In genomic region chr11:58847636-58848035, GRCm38 (mm10) we compare ENCODE assay signal across 7 mouse cellular contexts. TPM values are rescaled to one million over a fixed set of nuclear protein-coding genes. Genes with fewer than 3 reads are reported as not detected.
DNase-seq lines count a peak whose midpoint lies in the region; ATAC-seq and TF ChIP-seq lines count a peak whose summit lies in the region.

No protein-coding gene starts in this region.

- H3K4me3 ChIP-seq in megakaryocyte, embryonic 14.5 days (replicated peaks): peak overlapping the region; percentile 92
- peak overlapping the region; percentile 87 for H3K4me3 ChIP-seq in forebrain, embryonic 10.5 days
- peak overlapping the region; percentile 70 for H3K4me3 ChIP-seq in limb, embryonic 14.5 days (replicated peaks; ENCODE audit: low read length)
- peak overlapping the region; percentile 76 for H3K4me3 ChIP-seq in stomach, embryonic 16.5 days (replicated peaks; ENCODE audit: low read length)

- peaks cover 16% of the 10 kb centered on the region for H3K4me1 ChIP-seq in megakaryocyte, embryonic 14.5 days
- H3K4me1 ChIP-seq in forebrain, embryonic 10.5 days: peaks cover 13% of the 10 kb centered on the region
- H3K4me1 ChIP-seq in limb, embryonic 14.5 days (ENCODE audit: control insufficient read depth, insufficient read depth, low read length): peaks cover 6% of the 10 kb centered on the region
- H3K4me1 ChIP-seq in stomach, embryonic 16.5 days (ENCODE audit: control insufficient read depth, insufficient read depth, low read length): peaks cover 6% of the 10 kb centered on the region; the same call in 1 of the 2 replicates

- H3K9ac ChIP-seq in limb, embryonic 14.5 days (ENCODE audit: low read depth, low read length, severe bottlenecking): peak overlapping the region; percentile 79
- H3K9ac ChIP-seq in stomach, embryonic 16.5 days (ENCODE audit: low read length): peak overlapping the region; percentile 92

- H3K27ac ChIP-seq in forebrain, embryonic 10.5 days: peak overlapping the region; percentile 87; the same call in 1 of the 2 replicates
- no peak overlapping the region for H3K27ac ChIP-seq in limb, embryonic 14.5 days (replicated peaks; ENCODE audit: low read depth, low read length)
- no peak overlapping the region for H3K27ac ChIP-seq in stomach, embryonic 16.5 days (ENCODE audit: low read length)

- H3K27me3 ChIP-seq in megakaryocyte, embryonic 14.5 days (replicated peaks): no peaks in the 10 kb centered on the region
- no peaks in the 10 kb centered on the region for H3K27me3 ChIP-seq in forebrain, embryonic 10.5 days (ENCODE audit: poor library complexity, severe bottlenecking)
- H3K27me3 ChIP-seq in limb, embryonic 14.5 days (ENCODE audit: control insufficient read depth, insufficient read depth, low read length): no peaks in the 10 kb centered on the region
- no peaks in the 10 kb centered on the region for H3K27me3 ChIP-seq in stomach, embryonic 16.5 days (ENCODE audit: control insufficient read depth, insufficient read depth, low read length)

- no peak for DNase-seq in forebrain, embryonic 10.5 days (ENCODE audit: extremely low spot score, low spot score)
- DNase-seq in limb, embryonic 14.5 days (ENCODE audit: low spot score): no peak
- DNase-seq in ovary, postnatal 36 days (ENCODE audit: low spot score): no peak
- DNase-seq in urinary bladder, postnatal 36 days (ENCODE audit: low spot score in 2 of 2): no peak

- H3K36me3 ChIP-seq in megakaryocyte, embryonic 14.5 days (replicated peaks; ENCODE audit: low read length): peaks cover 40% of the 10 kb centered on the region
- H3K36me3 ChIP-seq in forebrain, embryonic 10.5 days (replicated peaks): peaks cover 30% of the 10 kb centered on the region
- peaks cover 20% of the 10 kb centered on the region for H3K36me3 ChIP-seq in limb, embryonic 14.5 days (ENCODE audit: control insufficient read depth, insufficient read depth, low read length)
- H3K36me3 ChIP-seq in stomach, embryonic 16.5 days (ENCODE audit: control insufficient read depth, insufficient read depth, low read length): peaks cover 7% of the 10 kb centered on the region; the same call in 1 of the 2 replicates

- ATAC-seq in megakaryocyte, adult 5-6 weeks (ENCODE audit: poor library complexity, severe bottlenecking): no peak
- no peak for ATAC-seq in limb, embryonic 14.5 days (ENCODE audit: low FRiP score, low read depth)
- ATAC-seq in stomach, embryonic 16.5 days (ENCODE audit: insufficient read depth, low FRiP score): no peak

- no peak for TF ChIP-seq POLR2A in limb, embryonic 14.5 days (IDR thresholded peaks at IDR 0.05; ENCODE audit: borderline replicate concordance, extremely low read depth, insufficient read depth, insufficient read length)

- peaks cover 8% of the 10 kb centered on the region for H3K9me3 ChIP-seq in megakaryocyte, embryonic 14.5 days
- no peaks in the 10 kb centered on the region for H3K9me3 ChIP-seq in forebrain, embryonic 10.5 days
- H3K9me3 ChIP-seq in limb, embryonic 14.5 days (ENCODE audit: control insufficient read depth, low read length): no peaks in the 10 kb centered on the region
- no peaks in the 10 kb centered on the region for H3K9me3 ChIP-seq in stomach, embryonic 16.5 days (replicated peaks; ENCODE audit: control insufficient read depth, low read length)

- WGBS in forebrain, embryonic 10.5 days: 50% methylated on average over 9 of the region's 9 CpGs
- 56% methylated on average over 8 of the region's 9 CpGs for WGBS in limb, embryonic 14.5 days
- 44% methylated on average over 9 of the region's 9 CpGs for WGBS in stomach, embryonic 16.5 days

- H3K4me2 ChIP-seq in limb, embryonic 14.5 days (replicated peaks; ENCODE audit: low read depth, low read length, severe bottlenecking): peak overlapping the region; percentile 80
- peak overlapping the region; percentile 87 for H3K4me2 ChIP-seq in stomach, embryonic 16.5 days (ENCODE audit: low read depth, low read length)

RNA-seq across cellular contexts. Expression of gene Gm12258, which starts 0.7 kb away (rescaled TPM):
- polyA plus RNA-seq in megakaryocyte, embryonic 14.5 days (2012; ENCODE audit: insufficient read depth, low replicate concordance): not detected in 2 replicates
- total RNA-seq in megakaryocyte, adult 5-6 weeks (2015): 2.0 and 3.7 TPM in 2 replicates
- total RNA-seq in megakaryocyte, adult 5-6 weeks (2017): 2.0 and 4.7 TPM in 2 replicates
- 8.9 and 9.3 TPM in 2 replicates for polyA plus RNA-seq in forebrain, embryonic 10.5 days (2016; fragmentation: Nextera tagmentation; extraction: Ambion mirVana)
- polyA plus RNA-seq in limb, embryonic 14.5 days (2012; rRNA removed): 12.5 and 16.2 TPM in 2 replicates
- polyA plus RNA-seq in limb, embryonic 14.5 days (2014; fragmentation: Nextera tagmentation; extraction: Ambion mirVana): 10.7 and 10.9 TPM in 2 replicates
- polyA plus RNA-seq in stomach, embryonic 16.5 days (2015; fragmentation: Nextera tagmentation; extraction: Ambion mirVana): 9.5 TPM in 2 replicates

RNA-seq across cellular contexts. Expression of gene Olfr311, which starts 8.6 kb away (rescaled TPM):
- not detected in 2 replicates for polyA plus RNA-seq in megakaryocyte, embryonic 14.5 days (2012; ENCODE audit: insufficient read depth, low replicate concordance)
- total RNA-seq in megakaryocyte, adult 5-6 weeks (2015): not detected in 2 replicates
- not detected in 2 replicates for total RNA-seq in megakaryocyte, adult 5-6 weeks (2017)
- polyA plus RNA-seq in forebrain, embryonic 10.5 days (2016; fragmentation: Nextera tagmentation; extraction: Ambion mirVana): not detected in 2 replicates
- polyA plus RNA-seq in limb, embryonic 14.5 days (2012; rRNA removed): not detected in 2 replicates
- polyA plus RNA-seq in limb, embryonic 14.5 days (2014; fragmentation: Nextera tagmentation; extraction: Ambion mirVana): not detected in 2 replicates
- polyA plus RNA-seq in stomach, embryonic 16.5 days (2015; fragmentation: Nextera tagmentation; extraction: Ambion mirVana): not detected in 2 replicates

RNA-seq across cellular contexts. Expression of gene Olfr312, which starts 18.6 kb away (rescaled TPM):
- polyA plus RNA-seq in megakaryocyte, embryonic 14.5 days (2012; ENCODE audit: insufficient read depth, low replicate concordance): not detected in 2 replicates
- not detected in 2 replicates for total RNA-seq in megakaryocyte, adult 5-6 weeks (2015)
- not detected in 2 replicates for total RNA-seq in megakaryocyte, adult 5-6 weeks (2017)
- polyA plus RNA-seq in forebrain, embryonic 10.5 days (2016; fragmentation: Nextera tagmentation; extraction: Ambion mirVana): not detected in 2 replicates
- not detected in 2 replicates for polyA plus RNA-seq in limb, embryonic 14.5 days (2012; rRNA removed)
- not detected in 2 replicates for polyA plus RNA-seq in limb, embryonic 14.5 days (2014; fragmentation: Nextera tagmentation; extraction: Ambion mirVana)
- not detected in 2 replicates for polyA plus RNA-seq in stomach, embryonic 16.5 days (2015; fragmentation: Nextera tagmentation; extraction: Ambion mirVana)

RNA-seq across cellular contexts. Expression of gene 2810021J22Rik, which starts 19.4 kb away (rescaled TPM):
- 0.32 TPM in 1 of 2 replicates, not detected in the other for polyA plus RNA-seq in megakaryocyte, embryonic 14.5 days (2012; ENCODE audit: insufficient read depth, low replicate concordance)
- total RNA-seq in megakaryocyte, adult 5-6 weeks (2015): 1.6 and 3.0 TPM in 2 replicates
- 3.2 and 5.8 TPM in 2 replicates for total RNA-seq in megakaryocyte, adult 5-6 weeks (2017)
- 9.3 and 9.4 TPM in 2 replicates for polyA plus RNA-seq in forebrain, embryonic 10.5 days (2016; fragmentation: Nextera tagmentation; extraction: Ambion mirVana)
- 5.5 and 5.7 TPM in 2 replicates for polyA plus RNA-seq in limb, embryonic 14.5 days (2012; rRNA removed)
- 7.8 and 9.2 TPM in 2 replicates for polyA plus RNA-seq in limb, embryonic 14.5 days (2014; fragmentation: Nextera tagmentation; extraction: Ambion mirVana)
- polyA plus RNA-seq in stomach, embryonic 16.5 days (2015; fragmentation: Nextera tagmentation; extraction: Ambion mirVana): 5.9 and 7.7 TPM in 2 replicates

RNA-seq across cellular contexts. Expression of gene Olfr313, which starts 32.8 kb away (rescaled TPM):
- not detected in 2 replicates for polyA plus RNA-seq in megakaryocyte, embryonic 14.5 days (2012; ENCODE audit: insufficient read depth, low replicate concordance)
- total RNA-seq in megakaryocyte, adult 5-6 weeks (2015): not detected in 2 replicates
- not detected in 2 replicates for total RNA-seq in megakaryocyte, adult 5-6 weeks (2017)
- not detected in 2 replicates for polyA plus RNA-seq in forebrain, embryonic 10.5 days (2016; fragmentation: Nextera tagmentation; extraction: Ambion mirVana)
- not detected in 2 replicates for polyA plus RNA-seq in limb, embryonic 14.5 days (2012; rRNA removed)
- not detected in 2 replicates for polyA plus RNA-seq in limb, embryonic 14.5 days (2014; fragmentation: Nextera tagmentation; extraction: Ambion mirVana)
- not detected in 2 replicates for polyA plus RNA-seq in stomach, embryonic 16.5 days (2015; fragmentation: Nextera tagmentation; extraction: Ambion mirVana)
